Mouse (Mus musculus): ENCODE measurements around the gene Ralgapb.

GRCm38 (mm10) chr2:158474159-158474558, 64.5 kb downstream of the Ralgapb start:
- no peak for TF ChIP-seq MAFK (IDR thresholded peaks at IDR 0.05; ENCODE audit: insufficient read depth, low read depth, low read length)
- TF ChIP-seq HCFC1 (IDR thresholded peaks at IDR 0.05; ENCODE audit: borderline replicate concordance, insufficient read depth, low read length) = no peak
- TF ChIP-seq ZC3H11A (IDR thresholded peaks at IDR 0.05; ENCODE audit: borderline replicate concordance, low read depth, low read length) = no peak
- no peak for TF ChIP-seq CHD2 (IDR thresholded peaks at IDR 0.05; ENCODE audit: low read depth, low read length)
